Mouse (Mus musculus) CH12F3 (cell line): Measurements from ENCODE around the gene Fam196a.

Experiments
- in situ Hi-C: fragments of 300-500 bp; cut with MboI; formaldehyde crosslinking; loops from 2 replicates; pipeline ENCODE4 v1.14.3; 2020; ENCODE audit warnings: low sequenced_read_pairs

Gene Fam196a

DNA sequence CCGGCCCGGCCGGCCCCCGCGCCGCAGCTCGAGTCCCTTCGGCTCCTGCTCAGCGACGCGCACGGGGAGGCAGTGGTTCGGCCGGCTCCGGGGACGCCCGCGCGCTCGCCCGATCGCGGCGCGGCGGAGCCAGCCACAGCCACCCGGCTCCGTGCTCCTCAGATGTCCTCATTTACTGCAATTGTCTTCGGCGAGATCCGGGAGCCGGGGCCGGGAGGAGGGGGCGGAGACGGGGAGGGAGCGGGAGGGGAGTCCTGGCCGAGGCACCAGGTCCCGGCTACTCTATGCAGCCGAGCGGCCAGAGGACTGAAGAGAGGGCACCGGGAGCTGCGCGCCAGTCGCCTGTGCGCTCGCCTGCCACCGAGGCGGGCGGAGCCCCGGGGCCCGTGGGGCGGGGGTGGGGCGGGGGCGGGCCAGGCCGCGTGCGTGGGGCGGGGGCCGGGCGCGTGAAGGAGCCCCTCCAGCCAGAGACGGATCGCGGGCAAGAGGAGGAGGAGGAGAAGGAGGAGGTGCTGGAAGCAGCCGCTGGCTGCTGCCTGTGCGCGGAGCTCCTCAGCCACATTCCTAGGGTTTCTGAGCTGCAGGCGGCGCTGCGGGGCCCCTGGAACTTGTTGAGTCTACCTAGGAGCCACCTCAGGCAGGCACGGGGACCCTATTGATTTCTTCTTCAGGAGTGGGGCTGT, at the start of gene Fam196a:
Fam196a (minus strand) TSS at position 504 of the 683 bp plus-strand sequence.
- in situ Hi-C loops: no loop called here

GRCm38 (mm10) chr7:134961608-134962007, 23.4 kb upstream of the Fam196a start:
- in situ Hi-C loops: no loop called here

- in situ Hi-C loops: no loop called here
These were observed 22.6 kb upstream of the Fam196a start for GRCm38 (mm10) chr7:134960871-134961270.

GRCm38 (mm10) chr7:134959086-134959485, 20.9 kb upstream of the Fam196a start:
- in situ Hi-C loops: no loop called here

DNA sequence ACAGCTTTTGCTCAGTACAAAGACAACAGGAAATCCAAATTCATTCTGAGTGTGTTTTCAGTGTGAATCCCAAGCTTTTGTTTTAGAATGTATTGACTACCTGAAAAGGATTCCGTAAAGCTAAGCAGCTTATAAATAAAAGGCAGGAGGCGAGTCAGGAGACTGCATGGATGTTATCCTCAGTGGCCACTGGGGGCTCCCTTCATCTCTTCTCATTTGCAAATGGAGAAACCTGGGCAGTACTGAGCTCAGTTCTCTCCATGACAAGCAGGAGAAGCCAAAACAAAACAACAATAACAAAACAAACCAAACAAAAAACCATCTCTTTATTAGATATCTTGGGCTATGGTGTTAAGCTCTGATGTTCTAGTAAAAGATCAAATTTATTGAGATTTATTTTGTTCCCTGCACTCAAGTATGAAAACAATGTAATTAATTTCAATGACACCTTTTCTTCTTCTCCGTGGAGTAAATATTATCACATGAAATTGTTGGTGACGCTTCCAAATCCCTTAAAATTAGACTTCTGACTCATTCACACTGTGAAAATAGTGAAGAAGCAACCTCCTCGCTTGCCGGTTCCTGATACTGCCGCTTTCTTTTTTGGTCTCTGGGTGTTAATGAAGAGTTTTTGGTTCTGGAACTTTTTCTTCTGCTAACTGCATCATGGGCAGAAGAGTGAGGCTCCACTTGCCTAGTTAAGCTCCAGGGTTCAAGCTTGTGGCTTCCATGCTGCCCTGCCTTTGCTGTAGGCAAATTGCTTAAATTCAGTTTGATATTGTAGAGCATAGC, 7.9 kb upstream of the Fam196a start:
- in situ Hi-C loops: no loop called here

GRCm38 (mm10) chr7:134943701-134944100, 5.5 kb upstream of the Fam196a start:
- in situ Hi-C loops: no loop called here

DNA sequence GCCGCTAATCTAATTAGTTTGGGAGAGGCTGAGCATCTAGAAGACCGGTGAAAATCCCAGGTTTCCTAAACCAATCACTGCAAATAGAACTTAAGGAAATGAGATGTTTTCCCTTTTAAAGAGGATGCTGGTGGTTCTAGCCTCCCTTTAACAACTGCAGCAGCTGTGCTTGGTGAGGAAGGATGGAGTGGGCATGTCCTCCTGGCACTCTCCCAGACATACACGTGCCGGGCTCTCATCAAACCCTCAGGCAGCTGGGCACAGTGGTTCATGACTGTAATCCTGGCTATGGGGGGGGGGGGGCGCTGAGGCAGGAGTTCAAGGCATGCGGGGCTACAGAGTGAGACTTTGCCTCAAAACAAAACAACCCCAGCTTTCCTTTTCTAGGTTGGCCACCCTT, 4.8 kb upstream of the Fam196a start:
- in situ Hi-C loops: no loop called here

DNA sequence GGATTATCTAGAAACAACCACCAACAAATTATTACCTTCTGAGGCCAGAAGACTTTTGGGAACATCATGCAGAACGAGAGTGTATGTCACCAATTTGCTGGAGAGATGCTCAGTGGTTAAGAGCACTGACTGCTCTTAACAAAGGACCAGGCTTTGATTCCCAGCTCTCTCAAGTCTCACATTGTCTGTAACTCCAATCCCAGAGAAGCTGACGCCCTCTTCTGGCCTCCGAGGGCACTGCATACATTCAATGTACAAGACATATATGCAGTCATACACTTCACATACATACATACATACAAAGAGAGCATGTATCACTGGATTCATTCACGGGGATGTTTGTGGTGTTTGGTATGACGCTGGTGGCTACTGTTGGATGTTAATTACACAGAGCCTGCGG, 3.7 kb upstream of the Fam196a start:
- in situ Hi-C loops: no loop called here

GRCm38 (mm10) chr7:134937471-134937926, 731 bp downstream of the Fam196a start:
- in situ Hi-C loops: no loop called here

- in situ Hi-C loops: no loop called here
These were observed 6.3 kb downstream of the Fam196a start for GRCm38 (mm10) chr7:134931886-134932285.

- in situ Hi-C loops: no loop called here
These were observed 36.2 kb downstream of the Fam196a start for GRCm38 (mm10) chr7:134901992-134902391.

DNA sequence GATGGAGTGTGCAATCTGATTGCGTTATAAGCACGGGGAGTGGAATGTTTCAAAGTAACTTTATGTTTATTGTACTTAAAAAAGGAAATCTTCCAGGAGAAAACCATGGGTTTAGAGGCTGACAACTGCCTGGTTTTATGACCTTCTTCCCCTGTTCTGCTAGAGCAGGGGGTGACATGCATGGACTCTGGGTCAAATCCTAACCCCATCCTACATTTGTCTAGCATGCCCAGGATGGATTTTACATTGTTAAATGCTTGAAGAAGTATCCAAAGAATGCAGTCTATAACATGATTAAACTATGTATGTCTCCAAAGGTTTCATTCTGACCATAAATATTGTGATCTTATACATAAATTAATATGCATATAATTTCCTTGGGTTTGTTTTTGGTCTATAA, 38.8 kb downstream of the Fam196a start:
- in situ Hi-C loops: no loop called here

GRCm38 (mm10) chr7:134894604-134895003, 43.6 kb downstream of the Fam196a start:
- in situ Hi-C loops: no loop called here

GRCm38 (mm10) chr7:134892972-134893371, 45.3 kb downstream of the Fam196a start:
- in situ Hi-C loops: no loop called here

DNA sequence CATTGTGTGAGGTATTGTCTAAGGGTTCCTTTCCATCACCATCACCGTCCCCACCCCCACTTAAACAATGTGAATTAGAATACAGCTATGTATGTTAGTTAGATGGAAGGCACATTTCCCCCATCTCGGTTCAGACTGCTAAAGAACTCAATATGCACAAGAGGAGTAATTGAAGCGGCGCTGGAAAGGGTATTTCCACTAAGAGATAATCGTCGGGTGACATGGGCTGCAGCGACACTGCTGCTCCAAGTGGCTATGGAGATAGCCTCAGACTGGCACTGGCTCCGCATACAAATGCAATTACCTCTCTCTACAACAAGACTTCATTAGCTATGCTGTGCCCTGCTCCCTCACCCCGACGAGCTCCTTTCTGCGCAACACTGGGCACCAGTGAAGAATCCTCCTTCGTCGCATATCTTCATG, 45.8 kb downstream of the Fam196a start:
- in situ Hi-C loops: no loop called here

GRCm38 (mm10) chr7:134883516-134883915, 54.7 kb downstream of the Fam196a start:
- in situ Hi-C loops: no loop called here

- in situ Hi-C loops: no loop called here
These were observed 57.8 kb downstream of the Fam196a start for GRCm38 (mm10) chr7:134880431-134880830.

GRCm38 (mm10) chr7:134878985-134879384, 59.2 kb downstream of the Fam196a start:
- in situ Hi-C loops: no loop called here

- in situ Hi-C loops: no loop called here
These were observed 65.2 kb downstream of the Fam196a start for GRCm38 (mm10) chr7:134872981-134873380.

- in situ Hi-C loops: no loop called here
These were observed 65.7 kb downstream of the Fam196a start for GRCm38 (mm10) chr7:134872511-134872910.

- in situ Hi-C loops: no loop called here
These were observed 74.1 kb downstream of the Fam196a start for GRCm38 (mm10) chr7:134864175-134864574.

- in situ Hi-C loops: no loop called here
These were observed 76.2 kb downstream of the Fam196a start for GRCm38 (mm10) chr7:134862000-134862399.
